Mouse (Mus musculus) embryo, embryonic 11.5 days (tissue): Measurements from ENCODE around the gene Xdh.
A peak's percentile ranks its signal among the peaks of the same experiment; 100 is the strongest.

Source experiments
- DNase-seq: peaks from one replicate; pipeline ENCODE4 v3.0.0-alpha.2; 2012; ENCODE audit warnings: low read depth, low spot score

The Xdh gene

GRCm38 (mm10) chr17:73942268-73942962, 7.6 kb downstream of the Xdh start:
- no peak for DNase-seq

GRCm38 (mm10) chr17:73941816-73942215, 8.2 kb downstream of the Xdh start:
- DNase-seq: no peak

GRCm38 (mm10) chr17:73937073-73937472, 12.9 kb downstream of the Xdh start:
- no peak for DNase-seq

GRCm38 (mm10) chr17:73935163-73935562, 14.8 kb downstream of the Xdh start:
- DNase-seq: no peak

GRCm38 (mm10) chr17:73934281-73934680, 15.7 kb downstream of the Xdh start:
- no peak for DNase-seq

GRCm38 (mm10) chr17:73933616-73934015, 16.4 kb downstream of the Xdh start:
- no peak for DNase-seq

GRCm38 (mm10) chr17:73932497-73933059, 17.4 kb downstream of the Xdh start:
- no peak for DNase-seq

- no peak for DNase-seq
Measured at GRCm38 (mm10) chr17:73919520-73919919, 30.5 kb downstream of the Xdh start.

GRCm38 (mm10) chr17:73918944-73919381, 31.0 kb downstream of the Xdh start:
- DNase-seq: no peak

GRCm38 (mm10) chr17:73918138-73918537, 31.9 kb downstream of the Xdh start:
- DNase-seq: no peak

- no peak for DNase-seq
Measured at GRCm38 (mm10) chr17:73917713-73918112, 32.3 kb downstream of the Xdh start.

- no peak for DNase-seq
Measured at GRCm38 (mm10) chr17:73914730-73915129, 35.3 kb downstream of the Xdh start.

GRCm38 (mm10) chr17:73906076-73906475, 43.9 kb downstream of the Xdh start:
- DNase-seq: no peak

- DNase-seq: no peak
Measured at GRCm38 (mm10) chr17:73905043-73905750, 44.8 kb downstream of the Xdh start.

- DNase-seq: no peak
Measured at GRCm38 (mm10) chr17:73903121-73903520, 46.9 kb downstream of the Xdh start.

GRCm38 (mm10) chr17:73902234-73902636, 47.8 kb downstream of the Xdh start:
- DNase-seq: peak; percentile 16

GRCm38 (mm10) chr17:73894399-73894798, 55.6 kb downstream of the Xdh start:
- DNase-seq: no peak

- DNase-seq: no peak
Measured at GRCm38 (mm10) chr17:73893822-73894221, 56.2 kb downstream of the Xdh start.

- DNase-seq: no peak
Measured at GRCm38 (mm10) chr17:73893207-73893606, 56.8 kb downstream of the Xdh start.

- no peak for DNase-seq
Measured at GRCm38 (mm10) chr17:73891590-73891989, 58.4 kb downstream of the Xdh start.

GRCm38 (mm10) chr17:73886071-73886785, 63.8 kb downstream of the Xdh start:
- DNase-seq: no peak

- no peak for DNase-seq
Measured at GRCm38 (mm10) chr17:73883332-73883731, 66.7 kb downstream of the Xdh start.
